Mouse (Mus musculus): ENCODE results near the gene Psmd3. TPM values are rescaled to one million over a fixed set of nuclear protein-coding genes. Genes with fewer than 3 reads are reported as not detected.
A peak's percentile ranks its signal among the peaks of the same experiment; 100 is the strongest.
"Not testable (repeated sequence)": the region's sequence is repeated elsewhere in the genome, so short reads cannot be mapped to it uniquely, and the experiment has no call there.

The Psmd3 gene
- 33.2 and 37.8 TPM in 2 replicates for total RNA-seq (2017)

DNA sequence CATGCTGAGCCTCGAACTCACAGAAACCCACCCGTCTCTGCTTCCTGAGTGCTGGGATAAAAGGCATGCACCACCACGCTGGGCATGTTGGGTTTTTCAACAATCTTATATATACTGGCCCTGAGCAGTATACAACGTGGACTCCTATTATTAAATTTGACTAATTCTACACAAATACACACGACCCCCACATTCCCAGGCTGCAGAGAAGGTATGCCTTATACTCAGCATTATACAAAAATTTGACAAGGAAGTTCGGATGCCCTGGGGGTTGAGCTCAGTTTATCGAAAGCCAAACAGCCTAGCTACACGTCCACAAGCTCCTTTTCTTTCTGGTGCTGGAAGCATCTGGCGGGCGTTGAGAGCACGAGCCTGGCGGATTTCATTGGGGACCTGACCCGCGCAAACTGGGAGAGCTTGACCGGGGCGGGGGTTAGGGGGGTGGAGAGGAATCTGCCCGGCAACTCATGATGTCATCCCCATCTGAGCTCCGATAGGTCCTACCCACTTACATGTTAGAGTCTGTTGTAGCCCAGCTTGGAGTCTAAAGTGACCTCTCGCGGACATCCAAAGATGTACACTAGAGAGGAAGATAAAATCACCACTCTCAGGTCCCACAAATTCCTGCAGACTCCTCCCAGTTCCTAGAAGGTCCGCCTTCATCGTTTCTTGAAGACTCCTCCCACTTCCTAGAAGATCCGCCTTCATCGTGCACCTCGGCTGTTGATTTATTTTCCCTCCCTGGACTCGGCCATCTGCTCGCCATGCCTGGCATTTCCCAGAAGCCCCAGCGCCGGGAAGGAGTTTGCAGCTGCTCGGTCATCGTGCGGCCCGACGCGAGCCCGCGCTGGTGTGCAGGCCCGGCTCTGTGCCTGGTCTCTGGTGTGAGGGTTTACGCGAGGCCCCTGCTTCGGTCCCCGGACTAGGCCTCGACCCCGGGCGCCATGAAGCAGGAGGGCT lies at the start of gene Psmd3:
Gene Psmd3 (plus strand): TSS at position 769 of the 960 bp plus-strand sequence.
- peak; percentile 91 for ATAC-seq (ENCODE audit: extremely low read depth, insufficient number of reproducible peaks, low FRiP score, poor library complexity, severe bottlenecking)

GRCm38 (mm10) chr11:98635312-98635970 lies 46.9 kb upstream of the Psmd3 start:
- peak; percentile 90 for ATAC-seq (ENCODE audit: extremely low read depth, insufficient number of reproducible peaks, low FRiP score, poor library complexity, severe bottlenecking)

DNA sequence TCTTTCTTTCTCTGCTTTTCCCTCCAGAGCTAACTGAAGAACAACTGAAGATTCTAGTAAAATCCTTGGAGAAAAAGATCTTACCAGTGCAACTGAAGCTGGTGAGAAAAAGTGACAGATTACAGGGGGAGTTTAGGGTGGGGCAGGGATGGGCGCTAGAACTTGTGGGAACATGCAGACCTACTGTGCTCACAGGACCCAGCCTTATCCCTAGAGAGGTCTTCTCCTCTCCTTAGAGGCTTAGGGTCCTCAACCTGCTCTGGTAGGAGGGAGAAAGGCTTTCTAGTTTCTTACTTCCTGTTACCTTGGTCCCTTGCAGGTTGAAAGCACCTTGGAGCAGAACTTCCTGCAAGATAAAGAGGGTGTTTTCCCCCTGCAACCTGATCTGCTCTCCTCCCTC lies 44.9 kb upstream of the Psmd3 start:
- no peak for ATAC-seq (ENCODE audit: extremely low read depth, insufficient number of reproducible peaks, low FRiP score, poor library complexity, severe bottlenecking)

- no peak for ATAC-seq (ENCODE audit: extremely low read depth, insufficient number of reproducible peaks, low FRiP score, poor library complexity, severe bottlenecking)
These were observed 42.3 kb upstream of the Psmd3 start for GRCm38 (mm10) chr11:98640091-98640490.

- no peak for ATAC-seq (ENCODE audit: extremely low read depth, insufficient number of reproducible peaks, low FRiP score, poor library complexity, severe bottlenecking)
These were observed 37.6 kb upstream of the Psmd3 start for GRCm38 (mm10) chr11:98644757-98645156.

- ATAC-seq (ENCODE audit: extremely low read depth, insufficient number of reproducible peaks, low FRiP score, poor library complexity, severe bottlenecking): no peak
These were observed 36.4 kb upstream of the Psmd3 start for GRCm38 (mm10) chr11:98645946-98646345.

DNA sequence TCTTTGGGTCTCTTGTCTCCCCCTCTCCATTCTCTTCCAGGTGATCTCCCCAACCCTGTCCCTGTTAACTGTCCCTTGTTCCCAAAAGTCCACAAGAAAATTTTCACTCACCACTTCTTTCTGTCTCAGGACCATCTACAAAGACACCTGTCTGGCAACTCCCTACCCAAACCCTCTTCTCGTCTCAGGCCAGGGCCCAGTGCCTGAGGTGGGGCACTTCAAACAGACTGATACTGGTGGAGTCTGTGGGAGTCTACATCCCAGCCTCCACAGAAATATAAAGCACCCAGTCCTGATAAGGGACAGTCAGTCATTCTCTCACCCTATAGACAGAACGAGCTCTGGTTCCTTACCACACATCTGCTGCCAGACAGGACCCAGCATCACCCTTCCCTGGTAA lies 35.9 kb upstream of the Psmd3 start, which contains the start of gene Gsdma2:
Gene Gsdma2 (plus strand): TSS at position 301 of the 400 bp plus-strand sequence.
- ATAC-seq (ENCODE audit: extremely low read depth, insufficient number of reproducible peaks, low FRiP score, poor library complexity, severe bottlenecking): no peak

DNA sequence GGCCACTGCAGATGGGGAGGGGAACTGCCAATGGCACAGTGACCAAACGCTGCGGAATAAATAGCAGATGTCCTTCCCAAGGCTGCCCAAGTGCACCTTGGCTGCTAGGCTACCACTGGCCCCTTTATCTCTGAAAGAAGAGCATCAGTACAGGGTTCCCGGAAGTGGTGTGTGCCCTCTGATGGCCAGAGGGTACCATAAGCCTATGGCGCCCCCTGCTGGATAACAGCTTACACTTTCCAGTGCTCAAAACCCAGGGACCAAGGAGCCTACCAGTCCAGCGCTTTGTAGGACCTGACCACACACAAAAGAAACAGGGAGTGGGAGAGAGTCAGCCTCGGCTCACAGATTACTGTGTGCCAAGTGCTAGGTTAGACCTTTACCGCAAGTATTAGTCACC lies 27.3 kb upstream of the Psmd3 start:
- peak; percentile 75; the same call in 1 of the 2 replicates for ATAC-seq (ENCODE audit: extremely low read depth, insufficient number of reproducible peaks, low FRiP score, poor library complexity, severe bottlenecking)

DNA sequence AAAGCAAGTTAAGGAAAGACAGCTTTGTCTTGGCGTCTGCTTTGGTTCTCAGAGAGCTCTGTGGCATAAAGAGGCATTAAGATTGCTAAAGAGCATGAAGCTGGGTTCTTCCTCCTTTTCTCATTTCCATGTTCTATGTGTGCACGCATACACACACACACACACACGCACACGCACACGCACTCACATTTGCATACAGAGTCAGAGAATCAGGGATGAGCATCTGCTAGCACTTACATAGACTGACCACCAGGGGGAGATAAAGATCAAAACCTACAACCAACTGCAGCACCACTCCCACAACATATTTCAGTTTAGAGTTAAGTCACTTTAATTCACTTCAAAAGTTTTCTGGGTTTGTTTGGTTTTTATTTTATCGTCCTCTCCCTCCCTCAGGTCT lies 21.8 kb upstream of the Psmd3 start:
- ATAC-seq (ENCODE audit: extremely low read depth, insufficient number of reproducible peaks, low FRiP score, poor library complexity, severe bottlenecking): peak; percentile 92

DNA sequence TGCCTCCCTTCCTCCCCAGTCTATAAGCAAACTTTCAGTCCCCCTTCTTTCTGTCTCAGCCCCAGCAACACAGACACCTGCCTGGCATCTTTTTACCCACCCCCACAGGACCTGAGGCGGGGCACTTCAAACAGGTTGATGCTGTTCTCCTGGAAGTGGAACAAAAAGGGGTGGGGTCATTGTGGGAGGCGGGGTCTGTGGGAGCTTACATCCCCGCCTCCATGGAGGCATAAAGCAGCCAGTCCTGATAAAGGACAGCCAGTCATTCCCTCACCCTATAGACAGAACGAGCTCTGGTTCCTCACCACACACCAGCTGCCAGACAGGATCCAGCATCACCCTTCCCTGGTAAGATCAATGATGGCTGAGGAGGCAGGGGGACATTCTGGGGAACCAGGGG lies 18.3 kb upstream of the Psmd3 start, which contains the start of gene Gsdma:
Gene Gsdma (plus strand): TSS at position 261 of the 400 bp plus-strand sequence.
- ATAC-seq (ENCODE audit: extremely low read depth, insufficient number of reproducible peaks, low FRiP score, poor library complexity, severe bottlenecking): no peak

DNA sequence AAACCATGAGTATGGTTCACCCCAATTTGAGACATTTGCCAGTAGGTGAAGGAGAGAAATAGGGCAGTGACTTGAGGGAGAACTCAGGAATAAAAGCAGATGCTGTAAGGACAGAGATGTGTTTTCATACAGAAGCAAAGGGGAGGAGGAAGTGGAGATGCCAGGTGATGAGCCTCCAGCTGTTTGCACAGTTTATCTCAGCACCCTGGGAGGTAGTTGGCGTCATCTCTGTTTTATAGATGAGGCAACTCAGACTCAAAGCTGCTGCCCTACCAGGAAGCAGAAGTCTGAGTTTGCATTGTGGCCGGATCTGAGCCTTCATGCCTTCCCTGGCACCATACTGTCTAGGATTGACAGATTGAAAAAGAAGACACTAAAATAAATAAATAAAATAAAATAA lies 13.4 kb upstream of the Psmd3 start:
- no peak for ATAC-seq (ENCODE audit: extremely low read depth, insufficient number of reproducible peaks, low FRiP score, poor library complexity, severe bottlenecking)

DNA sequence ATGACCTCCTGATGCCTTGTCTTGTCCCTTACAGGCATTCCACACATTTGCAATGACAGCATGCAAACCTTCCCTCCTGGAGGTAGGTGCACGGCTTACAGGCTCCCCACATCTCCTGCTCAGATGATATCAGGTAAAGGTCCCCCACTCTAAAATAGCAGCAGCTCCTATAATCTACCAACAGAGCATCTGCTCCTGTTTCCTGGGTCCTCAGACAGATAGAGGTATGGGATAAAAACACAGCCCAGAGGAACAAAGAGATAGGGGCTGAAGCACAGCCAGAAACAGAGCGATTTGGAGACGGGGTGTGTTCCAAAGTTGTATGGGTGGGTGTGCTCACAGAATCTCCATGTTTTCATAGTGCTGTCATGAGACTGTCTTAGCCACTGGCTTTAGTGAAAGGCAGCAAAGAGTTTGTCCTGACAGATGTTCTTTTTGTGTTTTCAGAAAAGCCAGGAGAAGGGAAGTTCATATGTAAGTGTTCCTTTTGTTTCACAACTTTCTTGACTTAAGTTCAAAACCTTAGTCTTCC lies 11.0 kb upstream of the Psmd3 start:
- ATAC-seq (ENCODE audit: extremely low read depth, insufficient number of reproducible peaks, low FRiP score, poor library complexity, severe bottlenecking): no peak

GRCm38 (mm10) chr11:98671857-98672256 lies 10.5 kb upstream of the Psmd3 start:
- no peak for ATAC-seq (ENCODE audit: extremely low read depth, insufficient number of reproducible peaks, low FRiP score, poor library complexity, severe bottlenecking)

- ATAC-seq (ENCODE audit: extremely low read depth, insufficient number of reproducible peaks, low FRiP score, poor library complexity, severe bottlenecking): no peak
These were observed 9.9 kb upstream of the Psmd3 start for GRCm38 (mm10) chr11:98672482-98672881.

DNA sequence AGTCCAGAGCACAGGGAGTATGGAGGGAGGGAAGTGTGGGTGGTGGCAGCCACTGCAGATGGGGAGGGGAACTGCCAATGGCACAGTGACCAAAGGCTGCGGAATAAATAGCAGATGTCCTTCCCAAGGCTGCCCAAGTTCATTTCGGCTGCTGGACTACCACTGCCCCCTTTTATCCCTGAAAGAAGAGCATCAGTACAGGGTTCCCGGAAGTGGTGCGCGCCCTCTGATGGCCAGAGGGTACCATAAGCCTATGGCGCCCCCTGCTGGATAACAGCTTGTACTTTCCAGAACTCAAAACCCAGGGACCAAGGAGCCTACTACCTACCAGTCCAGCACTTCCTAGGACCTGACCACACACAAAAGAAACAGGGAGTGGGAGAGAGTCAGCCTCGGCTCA lies 9.2 kb upstream of the Psmd3 start:
- peak; percentile 86 for ATAC-seq (ENCODE audit: extremely low read depth, insufficient number of reproducible peaks, low FRiP score, poor library complexity, severe bottlenecking)

- no peak for ATAC-seq (ENCODE audit: extremely low read depth, insufficient number of reproducible peaks, low FRiP score, poor library complexity, severe bottlenecking)
These were observed 6.5 kb upstream of the Psmd3 start for GRCm38 (mm10) chr11:98675829-98676363.

GRCm38 (mm10) chr11:98680023-98680422 lies 2.3 kb upstream of the Psmd3 start:
- ATAC-seq (ENCODE audit: extremely low read depth, insufficient number of reproducible peaks, low FRiP score, poor library complexity, severe bottlenecking): no peak

DNA sequence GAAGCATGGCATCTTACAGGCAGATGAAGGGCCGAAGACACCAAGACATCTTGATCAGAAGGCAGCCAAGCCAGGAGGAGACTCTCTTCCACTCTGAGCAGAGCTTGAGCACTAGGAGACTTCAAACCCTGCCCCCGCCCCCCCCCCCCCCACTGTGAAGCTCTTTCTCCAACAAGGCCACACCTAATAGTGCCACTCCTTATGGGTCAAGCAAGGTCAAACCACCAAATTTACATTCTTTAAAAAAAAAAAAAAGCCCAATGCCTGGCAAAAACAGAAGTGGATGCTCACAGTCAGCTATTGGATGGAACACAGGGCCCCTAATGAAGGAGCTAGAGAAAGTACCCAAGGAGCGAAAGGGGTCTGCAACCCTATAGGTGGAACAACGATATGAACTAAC lies 1.8 kb upstream of the Psmd3 start:
- not testable (repeated sequence) for ATAC-seq (ENCODE audit: extremely low read depth, insufficient number of reproducible peaks, low FRiP score, poor library complexity, severe bottlenecking)

DNA sequence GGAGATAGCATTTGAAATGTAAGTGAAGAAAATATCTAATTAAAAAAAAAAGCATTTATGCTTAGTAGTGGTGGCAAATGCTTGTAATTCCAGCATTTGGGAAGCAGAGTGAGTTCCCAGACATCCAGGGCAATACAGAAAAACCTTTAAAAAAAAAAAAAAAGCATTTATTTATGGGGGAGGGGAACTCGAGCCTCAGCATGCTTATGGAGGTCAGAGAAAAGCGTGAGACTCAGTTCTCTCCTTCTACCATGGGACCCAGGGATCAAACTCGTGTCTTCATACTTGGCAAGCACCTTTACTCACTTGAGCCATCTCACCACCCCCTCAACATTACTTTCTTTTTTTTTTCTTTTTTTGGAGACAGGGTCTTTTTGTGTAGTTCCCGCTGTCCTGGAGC lies 1.2 kb upstream of the Psmd3 start:
- ATAC-seq (ENCODE audit: extremely low read depth, insufficient number of reproducible peaks, low FRiP score, poor library complexity, severe bottlenecking): no peak
